Mouse (Mus musculus): ENCODE results near the gene Cacna1g. TPM values are rescaled to one million over a fixed set of nuclear protein-coding genes. Genes with fewer than 3 reads are reported as not detected.

The Cacna1g gene
- polyA plus RNA-seq, 1 experiment, result not detected

GRCm38 (mm10) chr11:94374276-94374948, 99.6 kb downstream of the Cacna1g start:
- H3K36me3 ChIP-seq (replicated peaks; ENCODE audit: low read length), result no peaks in the 10 kb centered on the region
- peaks cover 66% of the 10 kb centered on the region for H3K27me3 ChIP-seq (replicated peaks)
- peaks cover 41% of the 10 kb centered on the region for H3K4me1 ChIP-seq
- no peaks in the 10 kb centered on the region for H3K9me3 ChIP-seq
- TF ChIP-seq FLI1 (IDR thresholded peaks at IDR 0.05; ENCODE audit: low read length), result no peak
- no peak for TF ChIP-seq GATA1 (IDR thresholded peaks at IDR 0.05; ENCODE audit: borderline replicate concordance, low read length)
- H3K4me3 ChIP-seq (replicated peaks), result no peak overlapping the region

DNA sequence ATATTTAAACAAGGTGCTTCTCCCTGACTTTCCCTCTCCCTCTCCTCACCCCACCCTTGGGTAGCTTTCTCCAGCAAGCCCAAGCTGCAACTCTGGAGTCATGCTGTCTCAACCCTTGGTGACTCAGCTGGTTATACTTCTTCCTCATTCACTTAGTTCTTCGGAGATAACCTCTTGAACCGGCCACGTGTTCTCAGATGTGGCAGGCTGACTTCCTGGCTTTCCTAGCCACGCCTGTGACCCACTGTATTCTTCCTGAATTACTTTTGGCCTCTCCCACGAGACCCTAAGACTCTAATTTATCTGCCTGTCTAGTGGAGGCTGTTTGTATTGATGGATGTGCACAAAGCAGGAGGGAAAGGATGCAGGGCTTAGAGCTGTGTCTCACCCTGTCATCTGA, 103.2 kb downstream of the Cacna1g start:
- Histone ChIP-seq H3K9me3 (peaks cover 14% of the 10 kb centered on the region), H3K36me3 (replicated peaks; ENCODE audit: low read length) (no peaks in the 10 kb centered on the region), H3K4me3 (replicated peaks) (peak overlapping the region; percentile 15), H3K27me3 (replicated peaks) (peaks cover 76% of the 10 kb centered on the region), H3K4me1 (peaks cover 37% of the 10 kb centered on the region)
- TF ChIP-seq FLI1 (IDR thresholded peaks at IDR 0.05; ENCODE audit: low read length) (no peak), GATA1 (IDR thresholded peaks at IDR 0.05; ENCODE audit: borderline replicate concordance, low read length) (no peak)

GRCm38 (mm10) chr11:94369981-94370380, 104.0 kb downstream of the Cacna1g start:
- Histone ChIP-seq H3K27me3 (replicated peaks) (peaks cover 75% of the 10 kb centered on the region), H3K36me3 (replicated peaks; ENCODE audit: low read length) (no peaks in the 10 kb centered on the region), H3K4me3 (replicated peaks) (no peak overlapping the region), H3K4me1 (peaks cover 37% of the 10 kb centered on the region), H3K9me3 (peaks cover 18% of the 10 kb centered on the region)
- no peak for TF ChIP-seq GATA1 (IDR thresholded peaks at IDR 0.05; ENCODE audit: borderline replicate concordance, low read length)
- no peak for TF ChIP-seq FLI1 (IDR thresholded peaks at IDR 0.05; ENCODE audit: low read length)

GRCm38 (mm10) chr11:94365340-94365739, 108.7 kb downstream of the Cacna1g start:
- peaks cover 18% of the 10 kb centered on the region for H3K9me3 ChIP-seq
- H3K4me1 ChIP-seq, result peaks cover 8% of the 10 kb centered on the region
- TF ChIP-seq GATA1 (IDR thresholded peaks at IDR 0.05; ENCODE audit: borderline replicate concordance, low read length) (no peak), FLI1 (IDR thresholded peaks at IDR 0.05; ENCODE audit: low read length) (no peak)
- H3K27me3 ChIP-seq (replicated peaks), result peaks cover 75% of the 10 kb centered on the region
- H3K4me3 ChIP-seq (replicated peaks), result no peak overlapping the region
- no peaks in the 10 kb centered on the region for H3K36me3 ChIP-seq (replicated peaks; ENCODE audit: low read length)

DNA sequence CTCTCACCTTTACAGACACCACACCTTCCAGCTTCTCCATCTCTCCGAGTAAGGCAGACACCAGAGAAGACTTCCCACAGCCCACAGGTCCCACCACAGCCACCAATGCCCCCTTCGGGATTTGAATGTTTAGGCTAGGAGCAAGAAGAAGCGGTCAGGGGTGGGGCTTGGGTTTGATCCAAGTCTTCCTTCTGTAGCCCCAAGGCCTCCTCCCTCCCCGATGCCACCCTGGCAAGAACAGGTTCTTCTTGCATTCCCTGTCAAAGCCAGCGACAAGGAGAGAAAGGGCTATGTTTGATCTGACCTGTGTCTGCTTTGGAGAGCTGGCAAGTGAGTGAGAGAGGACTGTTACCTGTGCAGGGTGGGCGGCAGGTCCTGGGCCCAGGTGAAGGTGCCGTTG, 110.3 kb downstream of the Cacna1g start:
- H3K4me3 ChIP-seq (replicated peaks), result no peak overlapping the region
- peaks cover 79% of the 10 kb centered on the region for H3K27me3 ChIP-seq (replicated peaks)
- no peak for TF ChIP-seq FLI1 (IDR thresholded peaks at IDR 0.05; ENCODE audit: low read length)
- peaks cover 18% of the 10 kb centered on the region for H3K9me3 ChIP-seq
- H3K4me1 ChIP-seq, result no peaks in the 10 kb centered on the region; the same call in 1 of the 2 replicates
- H3K36me3 ChIP-seq (replicated peaks; ENCODE audit: low read length), result no peaks in the 10 kb centered on the region

DNA sequence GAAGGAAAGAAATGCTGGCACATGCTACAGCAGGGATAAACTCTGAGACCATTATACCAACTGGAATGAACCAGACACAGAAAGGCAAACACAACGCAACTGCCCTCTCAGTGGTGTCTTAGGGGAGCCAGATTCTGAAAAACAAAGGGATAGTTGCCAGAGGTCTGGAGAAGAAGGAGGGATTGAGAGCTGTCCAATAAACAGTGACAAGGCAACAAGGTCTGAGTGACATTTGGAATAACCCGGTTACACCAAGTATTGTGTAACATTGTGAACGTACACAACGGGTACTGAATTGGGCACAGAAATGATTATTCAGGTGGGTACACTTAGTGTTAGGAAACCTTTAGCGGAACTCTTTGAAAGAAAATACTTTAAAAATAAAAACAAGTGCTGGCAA, 111.9 kb downstream of the Cacna1g start:
- Histone ChIP-seq H3K4me3 (replicated peaks) (no peak overlapping the region), H3K9me3 (peaks cover 8% of the 10 kb centered on the region), H3K4me1 (no peaks in the 10 kb centered on the region; the same call in 1 of the 2 replicates), H3K36me3 (replicated peaks; ENCODE audit: low read length) (no peaks in the 10 kb centered on the region), H3K27me3 (replicated peaks) (peaks cover 72% of the 10 kb centered on the region)
- TF ChIP-seq GATA1 (IDR thresholded peaks at IDR 0.05; ENCODE audit: borderline replicate concordance, low read length) (no peak), FLI1 (IDR thresholded peaks at IDR 0.05; ENCODE audit: low read length) (no peak)

DNA sequence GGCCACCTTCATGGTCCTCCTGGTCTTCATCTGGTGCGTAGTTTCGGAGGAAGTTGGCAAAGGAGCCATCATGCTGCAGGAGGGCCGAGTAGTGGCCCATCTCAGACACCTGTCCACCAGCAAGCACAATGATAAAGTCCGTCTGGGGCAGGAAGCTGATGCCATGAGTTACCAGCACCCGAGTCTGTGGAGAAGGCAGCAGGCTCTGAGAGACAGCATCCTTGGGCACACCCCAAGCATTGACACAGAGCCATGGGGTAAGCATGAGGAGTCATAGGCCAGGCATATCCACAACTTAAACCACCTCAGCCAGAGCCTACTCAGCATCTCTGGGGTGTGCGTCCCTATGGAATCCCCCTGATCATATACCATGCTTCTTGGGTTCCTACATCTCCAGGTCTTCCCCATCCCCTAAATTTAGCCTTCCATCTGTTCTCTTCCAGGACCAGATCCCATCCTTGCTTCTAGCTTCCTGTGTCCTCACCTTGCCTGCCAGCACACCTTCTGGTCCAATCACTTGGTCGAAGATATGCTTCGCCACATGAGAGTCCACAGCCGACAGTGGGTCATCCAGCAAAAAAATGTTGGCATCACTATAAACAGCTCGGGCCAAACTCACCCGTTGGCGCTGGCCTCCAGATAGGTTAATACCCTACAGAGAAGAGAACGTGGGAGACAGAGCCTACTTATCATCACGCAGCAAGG, 112.7 kb downstream of the Cacna1g start:
- Histone ChIP-seq H3K4me1 (peaks cover 5% of the 10 kb centered on the region), H3K36me3 (replicated peaks; ENCODE audit: low read length) (no peaks in the 10 kb centered on the region), H3K4me3 (replicated peaks) (no peak overlapping the region), H3K27me3 (replicated peaks) (peaks cover 77% of the 10 kb centered on the region), H3K9me3 (peaks cover 8% of the 10 kb centered on the region)
- TF ChIP-seq FLI1 (IDR thresholded peaks at IDR 0.05; ENCODE audit: low read length), result no peak
- no peak for TF ChIP-seq GATA1 (IDR thresholded peaks at IDR 0.05; ENCODE audit: borderline replicate concordance, low read length)

DNA sequence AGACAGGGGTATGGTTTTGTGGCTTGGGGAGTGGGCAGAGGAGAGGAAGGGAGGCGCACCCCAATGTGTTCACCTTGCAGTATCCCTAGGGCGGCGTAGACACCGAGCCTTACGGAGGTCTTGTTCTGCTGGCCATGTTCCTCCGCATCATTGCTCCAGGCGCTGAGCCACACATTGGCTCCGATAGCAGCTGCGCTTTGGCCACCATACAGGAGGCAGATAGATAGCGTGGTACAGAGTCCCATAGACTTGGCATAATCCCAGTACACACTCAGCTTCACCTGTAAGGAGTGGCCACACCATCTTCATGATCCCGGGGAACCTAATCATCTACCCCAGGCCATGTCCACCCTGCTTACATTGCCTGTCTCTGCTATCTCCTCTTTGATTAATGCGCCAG, 114.8 kb downstream of the Cacna1g start:
- TF ChIP-seq GATA1 (IDR thresholded peaks at IDR 0.05; ENCODE audit: borderline replicate concordance, low read length), result no peak
- no peak for TF ChIP-seq FLI1 (IDR thresholded peaks at IDR 0.05; ENCODE audit: low read length)
- Histone ChIP-seq H3K36me3 (replicated peaks; ENCODE audit: low read length) (no peaks in the 10 kb centered on the region), H3K9me3 (no peaks in the 10 kb centered on the region), H3K4me3 (replicated peaks) (no peak overlapping the region), H3K27me3 (replicated peaks) (peaks cover 77% of the 10 kb centered on the region), H3K4me1 (peaks cover 8% of the 10 kb centered on the region)

Other genes starting within 250 kb of the Cacna1g start
- gene Wfikkn2, start 228.2 kb downstream of the Cacna1g start, polyA plus RNA-seq (2012; ENCODE audit: insufficient read depth, low replicate concordance), result not detected in 2 replicates
- gene Gm21885, start 192.3 kb downstream of the Cacna1g start, polyA plus RNA-seq (2012; ENCODE audit: insufficient read depth, low replicate concordance), result not detected in 2 replicates
- 2.8 and 22.3 TPM in 2 replicates for gene Luc7l3, start 152.2 kb downstream of the Cacna1g start, polyA plus RNA-seq (2012; ENCODE audit: insufficient read depth, low replicate concordance)
- gene Ankrd40, start 146.2 kb downstream of the Cacna1g start, polyA plus RNA-seq (2012; ENCODE audit: insufficient read depth, low replicate concordance), result 32.7 and 40.6 TPM in 2 replicates
- 6.3 TPM in 1 of 2 replicates, not detected in the other for gene Abcc3, start 81.2 kb downstream of the Cacna1g start, polyA plus RNA-seq (2012; ENCODE audit: insufficient read depth, low replicate concordance)
- gene Spata20, start 12.0 kb upstream of the Cacna1g start, polyA plus RNA-seq (2012; ENCODE audit: insufficient read depth, low replicate concordance), result not detected in 2 replicates
- gene Epn3, start 25.8 kb upstream of the Cacna1g start, polyA plus RNA-seq (2012; ENCODE audit: insufficient read depth, low replicate concordance), result not detected in 2 replicates
- gene Mycbpap, start 47.5 kb upstream of the Cacna1g start, polyA plus RNA-seq (2012; ENCODE audit: insufficient read depth, low replicate concordance), result not detected in 2 replicates
- 0.92 and 2.2 TPM in 2 replicates for gene Rsad1, start 75.1 kb upstream of the Cacna1g start, polyA plus RNA-seq (2012; ENCODE audit: insufficient read depth, low replicate concordance)
- gene Chad, start 90.8 kb upstream of the Cacna1g start, polyA plus RNA-seq (2012; ENCODE audit: insufficient read depth, low replicate concordance), result 0.45 TPM in 1 of 2 replicates, not detected in the other
- gene Acsf2, start 127.7 kb upstream of the Cacna1g start, polyA plus RNA-seq (2012; ENCODE audit: insufficient read depth, low replicate concordance), result 12.9 and 26.6 TPM in 2 replicates
- gene Lrrc59, start 155.6 kb upstream of the Cacna1g start, polyA plus RNA-seq (2012; ENCODE audit: insufficient read depth, low replicate concordance), result 85.5 and 96.0 TPM in 2 replicates
- gene Mrpl27, start 179.6 kb upstream of the Cacna1g start, polyA plus RNA-seq (2012; ENCODE audit: insufficient read depth, low replicate concordance), result 5.8 and 93.0 TPM in 2 replicates
- 6.0 and 9.3 TPM in 2 replicates for gene Eme1, start 179.8 kb upstream of the Cacna1g start, polyA plus RNA-seq (2012; ENCODE audit: insufficient read depth, low replicate concordance)
- gene Xylt2, start 203.3 kb upstream of the Cacna1g start, polyA plus RNA-seq (2012; ENCODE audit: insufficient read depth, low replicate concordance), result 5.2 and 18.2 TPM in 2 replicates
- gene Gm11541, start 230.3 kb upstream of the Cacna1g start, polyA plus RNA-seq (2012; ENCODE audit: insufficient read depth, low replicate concordance), result not detected in 2 replicates

All from megakaryocyte, embryonic 14.5 days (primary cell).